Mouse (Mus musculus) heart, embryonic 14.5 days (tissue): ENCODE measurements at regions not wholly inside any gene's neighbourhood (a gene's known extent, or its start where the extent isn't known, plus 50 kb on each side); places are given as distances from the start of the nearest gene placed in this dataset.

Experiments
- ATAC-seq: fragments of 200-750 bp; cut with Nextera tagmentation; 2 replicates; pipeline ENCODE4 v1.8.0; 2017; ENCODE audit warnings: low read depth, moderate TSS enrichment; ENCODE audit not compliant: insufficient number of reproducible peaks, insufficient read depth, low FRiP score
- H3K27ac ChIP-seq, 2 experiments: fragments of 200-500 bp in 1 of 2; fragments of 300-500 bp in 1 of 2; sonication (generic) in 1 of 2; replicated peaks in 1 of 2; 2 replicates each; pipeline ENCODE4 v1.5.1; 2012 to 2014; ENCODE audit warnings: low read depth in 2 of 2, low read length in 2 of 2, control low read depth in 1 of 2, mild to moderate bottlenecking in 1 of 2, mixed read lengths in 1 of 2; ENCODE audit not compliant: control insufficient read depth in 1 of 2, insufficient read depth in 1 of 2
- H3K27me3 ChIP-seq: fragments of 300-500 bp; sonication (generic); 2 replicates; pipeline ENCODE4 v1.6.1; 2014; ENCODE audit warnings: mild to moderate bottlenecking, low read length, control low read depth; ENCODE audit not compliant: control insufficient read depth, insufficient read depth
- H3K36me3 ChIP-seq: fragments of 300-500 bp; sonication (generic); 2 replicates; pipeline ENCODE4 v1.6.1; 2014; ENCODE audit warnings: mild to moderate bottlenecking, control low read depth, low read length, mixed read lengths; ENCODE audit not compliant: control insufficient read depth, insufficient read depth
- H3K4me1 ChIP-seq, 2 experiments: fragments of 200-500 bp in 1 of 2; fragments of 300-500 bp in 1 of 2; sonication (generic) in 1 of 2; 2 replicates each; pipeline ENCODE4 v1.6.1; 2012 to 2014; ENCODE audit warnings: low read length in 2 of 2, control low read depth in 1 of 2, mixed read lengths in 1 of 2; ENCODE audit not compliant: control insufficient read depth in 2 of 2, insufficient read depth in 2 of 2
- H3K4me2 ChIP-seq: fragments of 300-500 bp; sonication (generic); 2 replicates; pipeline ENCODE4 v1.6.1; 2014; ENCODE audit warnings: mild to moderate bottlenecking, low read length
- H3K4me3 ChIP-seq, 2 experiments: fragments of 200-500 bp in 1 of 2; fragments of 300-500 bp in 1 of 2; sonication (generic) in 1 of 2; 2 replicates each; pipeline ENCODE4 v1.5.1; 2012 to 2014; ENCODE audit warnings: low read length in 2 of 2, mild to moderate bottlenecking in 2 of 2, control low read depth in 1 of 2, low read depth in 1 of 2, moderate library complexity in 1 of 2; ENCODE audit not compliant: control insufficient read depth in 1 of 2, insufficient read depth in 1 of 2
- H3K9ac ChIP-seq: fragments of 300-500 bp; sonication (generic); 2 replicates; pipeline ENCODE4 v1.6.1; 2014; ENCODE audit warnings: mild to moderate bottlenecking, low read length
- H3K9me3 ChIP-seq: fragments of 300-500 bp; sonication (generic); 2 replicates; pipeline ENCODE4 v1.6.1; 2016; ENCODE audit warnings: low read length, control low read depth; ENCODE audit not compliant: control insufficient read depth
- WGBS: fragments of 180-500 bp; shearing (Covaris S2); extraction: QIAGEN DNeasy Blood & Tissue Kit; methylation state at CpG from one replicate; pipeline ENCODE4 v1.1.7; 2014; 5-methylcytosine and 5-hydroxymethylcytosine counted together

GRCm38 (mm10) chr7:67814861-67815260 lies 55.3 kb upstream of the Synm start:
- 64% methylated on average over 9 of the region's 9 CpGs for WGBS
- H3K4me1 ChIP-seq: no peaks in the 10 kb centered on the region
- H3K27ac ChIP-seq: no peak overlapping the region
- H3K9me3 ChIP-seq: no peaks in the 10 kb centered on the region
- H3K36me3 ChIP-seq: no peaks in the 10 kb centered on the region
- H3K9ac ChIP-seq: no peak overlapping the region
- H3K4me2 ChIP-seq: no peak overlapping the region
- no peaks in the 10 kb centered on the region for H3K27me3 ChIP-seq
- no peak for ATAC-seq
- no peak overlapping the region for H3K4me3 ChIP-seq
